Mouse (Mus musculus) stomach, postnatal 0 days (tissue): ENCODE results near the gene Ltbp1. TPM values are rescaled to one million over a fixed set of nuclear protein-coding genes. Genes with fewer than 3 reads are reported as not detected.

ENCODE experiments used
- ATAC-seq: fragments of 200-750 bp; cut with Nextera tagmentation; 2 replicates; pipeline ENCODE4 v1.8.0; 2017; ENCODE audit not compliant: low FRiP score, low TSS enrichment
- DNase-seq: peaks from one replicate; pipeline ENCODE4 v3.0.0-alpha.2; 2016; ENCODE audit warnings: low spot score
- H3K27ac ChIP-seq: fragments of 300-500 bp; sonication (generic); replicated peaks from 2 replicates; pipeline ENCODE4 v1.5.1; 2014; ENCODE audit warnings: mild to moderate bottlenecking, control low read depth
- H3K27me3 ChIP-seq: fragments of 300-500 bp; sonication (generic); 2 replicates; pipeline ENCODE4 v1.6.1; 2014; ENCODE audit warnings: low read length; ENCODE audit not compliant: control insufficient read depth, insufficient read depth
- H3K36me3 ChIP-seq: fragments of 300-500 bp; sonication (generic); 2 replicates; pipeline ENCODE4 v1.6.1; 2014; ENCODE audit warnings: low read length, mixed read lengths; ENCODE audit not compliant: control insufficient read depth, insufficient read depth
- H3K4me1 ChIP-seq: fragments of 300-500 bp; sonication (generic); replicated peaks from 2 replicates; pipeline ENCODE4 v1.6.1; 2014; ENCODE audit warnings: antibody characterized with exemption; ENCODE audit not compliant: control insufficient read depth, insufficient read depth
- H3K4me2 ChIP-seq: fragments of 300-500 bp; sonication (generic); replicated peaks from 2 replicates; pipeline ENCODE4 v1.6.1; 2014; ENCODE audit warnings: low read depth, mild to moderate bottlenecking, control low read depth, moderate library complexity
- H3K4me3 ChIP-seq: fragments of 300-500 bp; sonication (generic); 2 replicates; pipeline ENCODE4 v1.5.1; 2014; ENCODE audit warnings: low read depth, low read length, control low read depth
- H3K9ac ChIP-seq: fragments of 300-500 bp; sonication (generic); 2 replicates; pipeline ENCODE4 v1.6.1; 2014; ENCODE audit warnings: mild to moderate bottlenecking, low read length, control low read depth, mixed read lengths
- H3K9me3 ChIP-seq: fragments of 300-500 bp; sonication (generic); 2 replicates; pipeline ENCODE4 v1.6.1; 2016; ENCODE audit warnings: low read length; ENCODE audit not compliant: control insufficient read depth
- CTCF ChIP-seq: IDR thresholded peaks from 2 replicates; pipeline ENCODE4 v1.5.1; 2016; ENCODE audit warnings: antibody characterized with exemption, low read depth, mild to moderate bottlenecking, moderate library complexity
- EP300 ChIP-seq: optimal IDR thresholded peaks from 2 replicates; pipeline ENCODE3; 2016; ENCODE audit warnings: antibody characterized with exemption
- WGBS: fragments of 180-500 bp; shearing (Covaris S2); extraction: QIAGEN DNeasy Blood & Tissue Kit; methylation state at CpG from one replicate; pipeline ENCODE4 v1.1.7; 2014; 5-methylcytosine and 5-hydroxymethylcytosine counted together
- polyA plus RNA-seq: library from polyadenylated mRNA; unstranded; fragments of >200 nt; fragmentation: Nextera tagmentation; extraction: Ambion mirVana; gene quantifications from 2 replicates; pipeline ENCODE4 v1.2.1, GENCODE M21; 2015

Gene Ltbp1
- polyA plus RNA-seq, 1 experiment from 2014 or later: 16.2 TPM

- no peak for DNase-seq
- Histone ChIP-seq H3K4me2 (no peak overlapping the region), H3K4me1 (no peaks in the 10 kb centered on the region), H3K9ac (no peak overlapping the region), H3K4me3 (peak overlapping the region; percentile 20; the same call in 1 of the 2 replicates), H3K9me3 (no peaks in the 10 kb centered on the region), H3K36me3 (no peaks in the 10 kb centered on the region), H3K27ac (no peak overlapping the region), H3K27me3 (no peaks in the 10 kb centered on the region)
- 50% methylated on average over 6 of the region's 6 CpGs for WGBS
- no peak for ATAC-seq
- TF ChIP-seq CTCF (no peak), EP300 (no peak)
Observed at GRCm38 (mm10) chr17:75436819-75437218, 431.5 kb downstream of the Ltbp1 start.

- H3K4me1 ChIP-seq: no peaks in the 10 kb centered on the region
- ATAC-seq (no peak), DNase-seq (no peak)
- no peak overlapping the region for H3K27ac ChIP-seq
- 58% methylated on average over 11 of the region's 11 CpGs for WGBS
- no peak overlapping the region for H3K4me2 ChIP-seq
- no peak overlapping the region for H3K9ac ChIP-seq
- no peaks in the 10 kb centered on the region for H3K9me3 ChIP-seq
- H3K27me3 ChIP-seq: no peaks in the 10 kb centered on the region
- no peaks in the 10 kb centered on the region for H3K36me3 ChIP-seq
- peak overlapping the region; percentile 20; the same call in 1 of the 2 replicates for H3K4me3 ChIP-seq
- TF ChIP-seq CTCF (no peak), EP300 (no peak)
Observed at GRCm38 (mm10) chr17:75437239-75437750, 431.9 kb downstream of the Ltbp1 start.

GRCm38 (mm10) chr17:75438162-75438561 lies 432.8 kb downstream of the Ltbp1 start:
- Histone ChIP-seq H3K4me3 (no peak overlapping the region), H3K4me2 (no peak overlapping the region), H3K9me3 (no peaks in the 10 kb centered on the region), H3K36me3 (no peaks in the 10 kb centered on the region), H3K27me3 (no peaks in the 10 kb centered on the region), H3K9ac (no peak overlapping the region), H3K27ac (no peak overlapping the region), H3K4me1 (no peaks in the 10 kb centered on the region)
- TF ChIP-seq EP300 (no peak), CTCF (no peak)
- ATAC-seq (no peak), DNase-seq (no peak)
- WGBS: 44% methylated on average over 5 of the region's 5 CpGs

GRCm38 (mm10) chr17:75439062-75439461 lies 433.7 kb downstream of the Ltbp1 start:
- ATAC-seq: no peak
- H3K9ac ChIP-seq: no peak overlapping the region
- H3K27me3 ChIP-seq: no peaks in the 10 kb centered on the region
- TF ChIP-seq CTCF (no peak), EP300 (no peak)
- no peak for DNase-seq
- H3K36me3 ChIP-seq: no peaks in the 10 kb centered on the region
- H3K4me2 ChIP-seq: no peak overlapping the region
- 83% methylated on average over 14 of the region's 14 CpGs for whole genome bisulfite sequencing
- H3K4me1 ChIP-seq: no peaks in the 10 kb centered on the region
- H3K27ac ChIP-seq: no peak overlapping the region
- H3K9me3 ChIP-seq: no peaks in the 10 kb centered on the region
- no peak overlapping the region for H3K4me3 ChIP-seq

- Histone ChIP-seq H3K27me3 (no peaks in the 10 kb centered on the region), H3K36me3 (no peaks in the 10 kb centered on the region), H3K4me3 (no peak overlapping the region), H3K9ac (no peak overlapping the region), H3K9me3 (no peaks in the 10 kb centered on the region), H3K4me1 (no peaks in the 10 kb centered on the region), H3K4me2 (no peak overlapping the region), H3K27ac (no peak overlapping the region)
- TF ChIP-seq EP300 (no peak), CTCF (no peak)
- WGBS: 56% methylated on average over 7 of the region's 7 CpGs
- DNase-seq: no peak
- ATAC-seq: no peak
Observed at GRCm38 (mm10) chr17:75440619-75441018, 435.3 kb downstream of the Ltbp1 start.

- TF ChIP-seq EP300 (no peak), CTCF (no peak)
- Histone ChIP-seq H3K4me3 (no peak overlapping the region), H3K36me3 (no peaks in the 10 kb centered on the region), H3K9ac (no peak overlapping the region), H3K4me2 (no peak overlapping the region), H3K27me3 (no peaks in the 10 kb centered on the region), H3K4me1 (no peaks in the 10 kb centered on the region), H3K27ac (no peak overlapping the region), H3K9me3 (no peaks in the 10 kb centered on the region)
- WGBS: 57% methylated on average over 5 of the region's 5 CpGs
- no peak for DNase-seq
- no peak for ATAC-seq
Observed at GRCm38 (mm10) chr17:75441260-75441830, 436.0 kb downstream of the Ltbp1 start.
